Mouse (Mus musculus) thymus, adult 2 months (tissue): ENCODE data around the gene Stk25. TPM values are rescaled to one million over a fixed set of nuclear protein-coding genes. Genes with fewer than 3 reads are reported as not detected.
"Not testable (repeated sequence)": the region's sequence is repeated elsewhere in the genome, so short reads cannot be mapped to it uniquely, and the experiment has no call there.

ENCODE experiments used
- DNase-seq: peaks from one replicate; pipeline ENCODE4 v3.0.0; 2021
- H3K27ac ChIP-seq: fragments of 200-500 bp; 2 replicates; pipeline ENCODE4 v1.5.1; 2012; ENCODE audit warnings: low read length, control low read depth; ENCODE audit not compliant: control insufficient read depth, insufficient read depth
- H3K27me3 ChIP-seq: fragments of 200-500 bp; 2 replicates; pipeline ENCODE4 v1.6.1; 2012; ENCODE audit warnings: mild to moderate bottlenecking, low read length, moderate library complexity, mixed read lengths; ENCODE audit not compliant: control insufficient read depth, insufficient read depth
- H3K36me3 ChIP-seq: fragments of 200-500 bp; 2 replicates; pipeline ENCODE4 v1.6.1; 2012; ENCODE audit warnings: mild to moderate bottlenecking, low read length, moderate library complexity; ENCODE audit not compliant: control insufficient read depth, insufficient read depth
- H3K4me1 ChIP-seq: fragments of 200-500 bp; replicated peaks from 2 replicates; pipeline ENCODE4 v1.6.1; 2012; ENCODE audit warnings: low read length; ENCODE audit not compliant: control insufficient read depth, insufficient read depth
- H3K4me3 ChIP-seq: fragments of 200-500 bp; 2 replicates; pipeline ENCODE4 v1.5.1; 2012; ENCODE audit warnings: mild to moderate bottlenecking, low read length, control low read depth, moderate library complexity; ENCODE audit not compliant: control insufficient read depth, insufficient read depth
- CTCF ChIP-seq: fragments of 200-500 bp; IDR thresholded peaks from 2 replicates; pipeline ENCODE4 v1.5.1; 2012; ENCODE audit warnings: mild to moderate bottlenecking, control low read depth, low read length, moderate library complexity, borderline replicate concordance; ENCODE audit not compliant: control insufficient read depth, poor library complexity, insufficient read depth; ENCODE audit errors: extremely low read depth
- POLR2A ChIP-seq: fragments of 200-500 bp; IDR thresholded peaks from 2 replicates; pipeline ENCODE4 v1.6.1; 2012; ENCODE audit warnings: mild to moderate bottlenecking, low read length, control low read depth, moderate library complexity; ENCODE audit not compliant: control insufficient read depth, poor library complexity, insufficient read depth; ENCODE audit errors: extremely low read depth
- WGBS: fragments of 180-500 bp; shearing (Covaris S2); methylation state at CpG from one replicate; pipeline ENCODE4 v1.1.7; 2018; 5-methylcytosine and 5-hydroxymethylcytosine counted together
- polyA plus RNA-seq: library from polyadenylated mRNA; depleted of rRNA; stranded (reverse); fragments of >200 nt; gene quantifications from 2 replicates; pipeline ENCODE4 v1.2.3, GENCODE M21; 2012; rRNA removed

Gene Stk25
- 127 and 164 TPM in 2 replicates for polyA plus RNA-seq

- not testable (repeated sequence) for H3K27ac ChIP-seq, H3K4me3 ChIP-seq, H3K36me3 ChIP-seq, DNase-seq, H3K27me3 ChIP-seq, H3K4me1 ChIP-seq
Observed at GRCm38 (mm10) chr1:93658559-93658958, at the start of gene Stk25. Gene Stk25, minus strand, starts transcription at chr1:93658659.

- no peak overlapping the region for H3K27ac ChIP-seq
- DNase-seq = no peak
- H3K4me1 ChIP-seq = no peaks in the 10 kb centered on the region
- no peak overlapping the region for H3K4me3 ChIP-seq
- H3K27me3 ChIP-seq = no peaks in the 10 kb centered on the region
- no peaks in the 10 kb centered on the region for H3K36me3 ChIP-seq
- TF ChIP-seq CTCF (no peak), POLR2A (no peak)
- 88% methylated on average over 3 of the region's 3 CpGs for WGBS
Observed at GRCm38 (mm10) chr1:93705389-93705788, 46.9 kb upstream of the Stk25 start.

- no peaks in the 10 kb centered on the region for H3K36me3 ChIP-seq
Observed at GRCm38 (mm10) chr1:93704341-93704740, 45.9 kb upstream of the Stk25 start.

GRCm38 (mm10) chr1:93703472-93704048 is 45.1 kb upstream of the Stk25 start:
- Histone ChIP-seq H3K4me3 (no peak overlapping the region), H3K4me1 (no peaks in the 10 kb centered on the region), H3K27me3 (no peaks in the 10 kb centered on the region), H3K27ac (no peak overlapping the region), H3K36me3 (no peaks in the 10 kb centered on the region)
- TF ChIP-seq POLR2A (no peak), CTCF (no peak)
- DNase-seq = no peak
- WGBS = 96% methylated on average over 10 of the region's 10 CpGs

More at GRCm38 (mm10) chr1:93704341-93704740, 45.9 kb upstream of the Stk25 start:
- no peak for TF ChIP-seq POLR2A
- no peak for TF ChIP-seq CTCF
- 97% methylated on average over 9 of the region's 9 CpGs for WGBS
- H3K27ac ChIP-seq = no peak overlapping the region
- DNase-seq = no peak
- no peaks in the 10 kb centered on the region for H3K27me3 ChIP-seq
- H3K4me1 ChIP-seq = no peaks in the 10 kb centered on the region
- no peak overlapping the region for H3K4me3 ChIP-seq

GRCm38 (mm10) chr1:93702106-93702505 is 43.6 kb upstream of the Stk25 start:
- Histone ChIP-seq H3K4me1 (no peaks in the 10 kb centered on the region), H3K4me3 (no peak overlapping the region), H3K36me3 (no peaks in the 10 kb centered on the region), H3K27ac (no peak overlapping the region), H3K27me3 (no peaks in the 10 kb centered on the region)
- 92% methylated on average over 1 of the region's 1 CpGs for WGBS
- TF ChIP-seq CTCF = no peak
- no peak for TF ChIP-seq POLR2A
- no peak for DNase-seq

GRCm38 (mm10) chr1:93699159-93699558 is 40.7 kb upstream of the Stk25 start:
- TF ChIP-seq CTCF (no peak), POLR2A (no peak)
- Histone ChIP-seq H3K36me3 (no peaks in the 10 kb centered on the region), H3K27me3 (no peaks in the 10 kb centered on the region), H3K27ac (no peak overlapping the region), H3K4me3 (no peak overlapping the region), H3K4me1 (no peaks in the 10 kb centered on the region)
- DNase-seq = no peak
- 92% methylated on average over 4 of the region's 4 CpGs for WGBS

GRCm38 (mm10) chr1:93697317-93697716 is 38.9 kb upstream of the Stk25 start:
- DNase-seq = no peak
- Histone ChIP-seq H3K27me3 (no peaks in the 10 kb centered on the region), H3K27ac (no peak overlapping the region), H3K4me3 (no peak overlapping the region), H3K4me1 (no peaks in the 10 kb centered on the region), H3K36me3 (no peaks in the 10 kb centered on the region)
- 73% methylated on average over 3 of the region's 3 CpGs for WGBS
- TF ChIP-seq POLR2A = no peak
- no peak for TF ChIP-seq CTCF

- TF ChIP-seq POLR2A (no peak), CTCF (no peak)
- Histone ChIP-seq H3K36me3 (no peaks in the 10 kb centered on the region), H3K27ac (no peak overlapping the region), H3K4me3 (no peak overlapping the region), H3K27me3 (no peaks in the 10 kb centered on the region), H3K4me1 (no peaks in the 10 kb centered on the region)
- DNase-seq = no peak
- 94% methylated on average over 6 of the region's 6 CpGs for WGBS
Observed at GRCm38 (mm10) chr1:93694966-93695365, 36.5 kb upstream of the Stk25 start.
